Mouse (Mus musculus): ENCODE data around the gene Ranbp17.
A peak's percentile ranks its signal among the peaks of the same experiment; 100 is the strongest.

GRCm38 (mm10) chr11:33512854-33513375 is 631 bp downstream of the Ranbp17 start:
- TF ChIP-seq POLR2A (IDR thresholded peaks at IDR 0.05; ENCODE audit: control insufficient read depth, low read depth, low read length) (peak; percentile 62), CTCF (IDR thresholded peaks at IDR 0.05; ENCODE audit: control insufficient read depth, insufficient read depth, insufficient replicate concordance, low read depth, low read length) (no peak)
